Mouse (Mus musculus): ENCODE measurements around the gene Olfr1314. TPM values are rescaled to one million over a fixed set of nuclear protein-coding genes. Genes with fewer than 3 reads are reported as not detected.

Olfr1314 gene
- not detected in 2 replicates for polyA plus RNA-seq (2014; fragmentation: Nextera tagmentation; extraction: Ambion mirVana)

DNA sequence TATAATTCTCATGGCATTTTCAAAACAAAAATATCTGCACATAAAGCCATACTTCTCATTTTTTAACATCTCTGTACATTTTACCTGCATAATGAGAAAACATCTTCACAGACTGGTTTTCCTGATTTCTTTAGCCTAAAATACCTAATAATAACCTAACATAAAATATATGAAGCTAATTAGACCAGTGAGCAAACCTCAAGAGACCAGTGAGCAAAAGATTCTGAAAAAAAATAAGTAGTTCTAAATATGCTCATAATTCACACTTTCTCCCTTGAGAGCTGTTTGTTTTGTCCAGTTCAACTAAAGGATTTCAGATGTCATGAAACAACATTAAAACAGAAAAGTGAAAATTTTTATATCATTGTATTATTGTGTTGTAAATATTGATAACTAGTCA is at the start of gene Olfr1314:
Gene Olfr1314, minus strand, starts transcription at position 101 of the 400 bp plus-strand sequence.
- ATAC-seq (replicated peaks; ENCODE audit: low FRiP score) (no peak), DNase-seq (ENCODE audit: low spot score) (no peak)
- no peak within 1 kb of the TSS for H3K4me2 ChIP-seq
- H3K4me3 ChIP-seq (ENCODE audit: low read depth, low read length): no peak within 1 kb of the TSS
- H3K9me3 ChIP-seq (ENCODE audit: control insufficient read depth, low read length): no peaks in the 10 kb centered on the region
- H3K9ac ChIP-seq (ENCODE audit: low read depth, low read length): no peak within 1 kb of the TSS
- no peaks in the 10 kb centered on the region for H3K4me1 ChIP-seq (replicated peaks; ENCODE audit: control insufficient read depth, insufficient read depth, low read length)
- no peak within 1 kb of the TSS for H3K27ac ChIP-seq (ENCODE audit: low read depth, low read length)
- no peaks in the 10 kb centered on the region for H3K36me3 ChIP-seq (ENCODE audit: control insufficient read depth, insufficient read depth, low read length)
- no peaks in the 10 kb centered on the region for H3K27me3 ChIP-seq (replicated peaks; ENCODE audit: control insufficient read depth, insufficient read depth, low read length)

DNA sequence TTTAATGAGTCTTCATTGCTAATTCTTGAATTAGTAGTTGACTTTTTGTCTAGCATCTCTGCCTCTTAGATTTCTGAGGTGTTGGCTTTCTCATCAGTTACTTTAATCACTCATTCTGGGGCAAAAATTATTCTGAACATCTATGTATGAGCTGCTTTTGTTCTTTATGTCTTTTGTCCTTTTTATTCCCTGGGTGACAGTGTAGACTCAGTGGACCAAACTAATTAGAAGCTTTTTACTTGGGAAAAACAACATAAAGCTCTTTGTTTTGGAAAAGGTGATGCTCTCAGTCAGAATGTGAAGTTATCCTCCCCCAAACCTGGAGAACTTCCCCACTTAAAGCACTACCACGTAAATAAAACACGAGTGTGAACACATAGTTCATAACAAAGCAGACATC is 43.4 kb upstream of the Olfr1314 start, which contains the start of gene Olfr1317:
Gene Olfr1317, plus strand, starts transcription at position 301 of the 400 bp plus-strand sequence.
- Histone ChIP-seq H3K4me2 (no peak within 1 kb of the TSS), H3K9ac (ENCODE audit: low read depth, low read length) (no peak within 1 kb of the TSS), H3K27me3 (replicated peaks; ENCODE audit: control insufficient read depth, insufficient read depth, low read length) (no peaks in the 10 kb centered on the region), H3K4me1 (replicated peaks; ENCODE audit: control insufficient read depth, insufficient read depth, low read length) (no peaks in the 10 kb centered on the region), H3K36me3 (ENCODE audit: control insufficient read depth, insufficient read depth, low read length) (no peaks in the 10 kb centered on the region), H3K27ac (ENCODE audit: low read depth, low read length) (no peak within 1 kb of the TSS), H3K4me3 (ENCODE audit: low read depth, low read length) (no peak within 1 kb of the TSS), H3K9me3 (ENCODE audit: control insufficient read depth, low read length) (no peaks in the 10 kb centered on the region)
- DNase-seq (ENCODE audit: low spot score): no peak
- 65% methylated on average over 2 of the region's 2 CpGs for WGBS
- ATAC-seq (replicated peaks; ENCODE audit: low FRiP score): no peak

DNA sequence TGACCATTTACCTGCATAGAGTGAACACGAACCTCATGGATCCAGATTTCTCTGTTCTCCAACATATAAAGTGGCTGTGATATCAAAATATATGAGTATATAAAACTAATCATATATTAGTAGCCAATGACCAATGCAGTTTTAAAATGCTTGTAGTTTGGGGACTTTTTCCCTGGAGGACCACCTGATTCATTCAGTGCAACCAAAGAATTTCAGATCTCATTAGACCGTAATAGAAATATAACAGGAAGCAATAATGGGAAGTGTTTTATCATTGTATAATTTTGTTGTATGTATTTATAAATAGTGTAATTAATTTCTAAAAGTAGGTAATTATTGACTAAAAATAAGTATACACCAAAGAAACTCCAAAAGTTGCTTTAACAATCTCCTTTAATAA is 38.3 kb upstream of the Olfr1314 start, which contains the start of gene Olfr1316:
Gene Olfr1316, minus strand, starts transcription at position 101 of the 400 bp plus-strand sequence.
- 78% methylated on average over 2 of the region's 2 CpGs for WGBS
- Histone ChIP-seq H3K9ac (ENCODE audit: low read depth, low read length) (no peak within 1 kb of the TSS), H3K27ac (ENCODE audit: low read depth, low read length) (no peak within 1 kb of the TSS), H3K4me1 (replicated peaks; ENCODE audit: control insufficient read depth, insufficient read depth, low read length) (no peaks in the 10 kb centered on the region), H3K4me2 (no peak within 1 kb of the TSS), H3K27me3 (replicated peaks; ENCODE audit: control insufficient read depth, insufficient read depth, low read length) (no peaks in the 10 kb centered on the region), H3K4me3 (ENCODE audit: low read depth, low read length) (no peak within 1 kb of the TSS), H3K9me3 (ENCODE audit: control insufficient read depth, low read length) (no peaks in the 10 kb centered on the region), H3K36me3 (ENCODE audit: control insufficient read depth, insufficient read depth, low read length) (no peaks in the 10 kb centered on the region)
- ATAC-seq (replicated peaks; ENCODE audit: low FRiP score) (no peak), DNase-seq (ENCODE audit: low spot score) (no peak)

DNA sequence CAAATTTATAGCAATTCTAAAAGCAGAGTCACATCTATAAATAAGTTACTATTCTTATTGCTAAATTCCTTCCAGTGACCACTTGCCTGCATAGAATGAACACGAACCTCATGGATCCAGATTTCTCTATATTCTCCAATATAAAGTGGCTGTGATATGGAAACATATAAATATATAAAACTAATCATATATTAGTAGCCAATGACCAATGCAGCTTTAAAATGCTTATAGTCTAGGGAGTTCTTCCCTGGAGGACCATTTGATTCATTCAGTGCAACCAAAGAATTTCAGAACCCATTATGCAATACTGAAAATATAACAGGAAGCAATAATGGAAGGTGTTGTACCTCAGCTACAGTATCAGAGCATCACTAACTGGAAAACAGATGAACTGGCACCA is 18.8 kb upstream of the Olfr1314 start, which contains the start of gene Olfr1315-ps1:
Gene Olfr1315-ps1, minus strand, starts transcription at position 101 of the 400 bp plus-strand sequence.
- no peaks in the 10 kb centered on the region for H3K9me3 ChIP-seq (ENCODE audit: control insufficient read depth, low read length)
- H3K27me3 ChIP-seq (replicated peaks; ENCODE audit: control insufficient read depth, insufficient read depth, low read length): no peaks in the 10 kb centered on the region
- H3K4me3 ChIP-seq (ENCODE audit: low read depth, low read length): no peak within 1 kb of the TSS
- H3K27ac ChIP-seq (ENCODE audit: low read depth, low read length): no peak within 1 kb of the TSS
- H3K4me1 ChIP-seq (replicated peaks; ENCODE audit: control insufficient read depth, insufficient read depth, low read length): no peaks in the 10 kb centered on the region
- DNase-seq (ENCODE audit: low spot score) (no peak), ATAC-seq (replicated peaks; ENCODE audit: low FRiP score) (no peak)
- 65% methylated on average over 1 of the region's 1 CpGs for WGBS
- H3K4me2 ChIP-seq: no peak within 1 kb of the TSS
- H3K9ac ChIP-seq (ENCODE audit: low read depth, low read length): no peak within 1 kb of the TSS
- H3K36me3 ChIP-seq (ENCODE audit: control insufficient read depth, insufficient read depth, low read length): no peaks in the 10 kb centered on the region

DNA sequence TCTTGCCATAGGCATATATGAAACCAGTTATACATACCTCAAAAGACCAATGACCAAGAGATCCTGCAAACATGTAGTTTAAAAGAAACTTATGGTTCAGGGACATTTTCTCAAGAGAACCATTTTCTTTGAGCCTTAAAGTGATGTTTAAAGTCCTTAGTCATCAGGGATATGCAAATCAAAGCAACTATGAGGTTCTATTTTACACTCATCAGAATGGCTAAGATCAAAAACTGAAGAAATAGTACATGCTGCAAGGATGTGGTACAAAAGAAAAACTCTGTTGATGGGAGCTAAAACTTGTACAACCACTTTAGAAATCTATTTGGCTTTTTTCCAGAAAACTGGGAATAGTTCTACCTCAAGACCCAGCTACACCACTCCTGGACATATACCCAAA is 18.8 kb downstream of the Olfr1314 start, which contains the start of gene Olfr1313:
Gene Olfr1313, minus strand, starts transcription at position 101 of the 400 bp plus-strand sequence.
- no peaks in the 10 kb centered on the region for H3K36me3 ChIP-seq (ENCODE audit: control insufficient read depth, insufficient read depth, low read length)
- no peaks in the 10 kb centered on the region for H3K9me3 ChIP-seq (ENCODE audit: control insufficient read depth, low read length)
- no peak for ATAC-seq (replicated peaks; ENCODE audit: low FRiP score)

DNA sequence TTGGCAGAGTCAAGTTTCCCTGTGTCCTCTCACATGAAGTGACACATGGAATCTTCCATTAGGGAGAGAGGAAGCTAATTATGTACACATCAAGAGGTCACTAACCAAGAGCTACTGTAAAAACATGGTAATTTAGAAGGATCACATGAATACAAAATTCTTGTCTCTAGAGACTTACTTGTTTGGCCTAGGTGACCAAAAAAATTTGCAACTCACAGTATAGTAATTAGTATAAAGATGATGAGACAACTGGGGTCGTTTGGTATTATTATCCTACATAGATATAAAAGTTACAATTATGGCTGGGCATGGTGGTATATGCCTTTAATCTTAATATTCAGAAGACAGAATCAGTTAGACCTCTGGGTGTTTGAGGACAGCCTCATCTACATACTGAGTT is 46.4 kb downstream of the Olfr1314 start, which contains the start of gene Olfr1312:
Gene Olfr1312, minus strand, starts transcription at position 101 of the 400 bp plus-strand sequence.
- Histone ChIP-seq H3K27me3 (replicated peaks; ENCODE audit: control insufficient read depth, insufficient read depth, low read length) (no peaks in the 10 kb centered on the region), H3K9ac (ENCODE audit: low read depth, low read length) (no peak within 1 kb of the TSS), H3K4me3 (ENCODE audit: low read depth, low read length) (no peak within 1 kb of the TSS), H3K27ac (ENCODE audit: low read depth, low read length) (no peak within 1 kb of the TSS), H3K4me1 (replicated peaks; ENCODE audit: control insufficient read depth, insufficient read depth, low read length) (no peaks in the 10 kb centered on the region), H3K9me3 (ENCODE audit: control insufficient read depth, low read length) (no peaks in the 10 kb centered on the region), H3K4me2 (no peak within 1 kb of the TSS), H3K36me3 (ENCODE audit: control insufficient read depth, insufficient read depth, low read length) (no peaks in the 10 kb centered on the region)
- WGBS: 26% methylated on average over 1 of the region's 1 CpGs
- ATAC-seq (replicated peaks; ENCODE audit: low FRiP score): no peak
- DNase-seq (ENCODE audit: low spot score): no peak

More for the DNA sequence above, 18.8 kb downstream of the Olfr1314 start, which contains the start of gene Olfr1313:
- H3K4me2 ChIP-seq: no peak within 1 kb of the TSS
- H3K27me3 ChIP-seq (replicated peaks; ENCODE audit: control insufficient read depth, insufficient read depth, low read length): no peaks in the 10 kb centered on the region
- H3K9ac ChIP-seq (ENCODE audit: low read depth, low read length): no peak within 1 kb of the TSS
- H3K27ac ChIP-seq (ENCODE audit: low read depth, low read length): no peak within 1 kb of the TSS
- DNase-seq (ENCODE audit: low spot score): no peak
- H3K4me3 ChIP-seq (ENCODE audit: low read depth, low read length): no peak within 1 kb of the TSS
- no peaks in the 10 kb centered on the region for H3K4me1 ChIP-seq (replicated peaks; ENCODE audit: control insufficient read depth, insufficient read depth, low read length)

Other genes with a start within 250 kb of the Olfr1314 start
- gene Olfr1305, start 219.6 kb downstream of the Olfr1314 start, polyA plus RNA-seq (2014; fragmentation: Nextera tagmentation; extraction: Ambion mirVana): not detected in 2 replicates
- gene Olfr1306, start 180.5 kb downstream of the Olfr1314 start, polyA plus RNA-seq (2014; fragmentation: Nextera tagmentation; extraction: Ambion mirVana): not detected in 2 replicates
- gene Olfr1307, start 147.3 kb downstream of the Olfr1314 start, polyA plus RNA-seq (2014; fragmentation: Nextera tagmentation; extraction: Ambion mirVana): not detected in 2 replicates
- not detected in 2 replicates for gene Olfr1308, start 131.8 kb downstream of the Olfr1314 start, polyA plus RNA-seq (2014; fragmentation: Nextera tagmentation; extraction: Ambion mirVana)
- not detected in 2 replicates for gene Olfr1309, start 106.5 kb downstream of the Olfr1314 start, polyA plus RNA-seq (2014; fragmentation: Nextera tagmentation; extraction: Ambion mirVana)
- not detected in 2 replicates for gene Olfr1310, start 84.1 kb downstream of the Olfr1314 start, polyA plus RNA-seq (2014; fragmentation: Nextera tagmentation; extraction: Ambion mirVana)
- not detected in 2 replicates for gene Olfr1311, start 72.4 kb downstream of the Olfr1314 start, polyA plus RNA-seq (2014; fragmentation: Nextera tagmentation; extraction: Ambion mirVana)
- not detected in 2 replicates for gene Olfr1312, start 46.5 kb downstream of the Olfr1314 start, polyA plus RNA-seq (2014; fragmentation: Nextera tagmentation; extraction: Ambion mirVana)
- gene Olfr1313, start 18.9 kb downstream of the Olfr1314 start, polyA plus RNA-seq (2014; fragmentation: Nextera tagmentation; extraction: Ambion mirVana): not detected in 2 replicates
- gene Olfr1315-ps1, start 18.7 kb upstream of the Olfr1314 start, polyA plus RNA-seq (2014; fragmentation: Nextera tagmentation; extraction: Ambion mirVana): not detected in 2 replicates
- not detected in 2 replicates for gene Olfr1316, start 38.2 kb upstream of the Olfr1314 start, polyA plus RNA-seq (2014; fragmentation: Nextera tagmentation; extraction: Ambion mirVana)
- gene Olfr1317, start 43.5 kb upstream of the Olfr1314 start, polyA plus RNA-seq (2014; fragmentation: Nextera tagmentation; extraction: Ambion mirVana): not detected in 2 replicates
- gene Olfr1318, start 57.4 kb upstream of the Olfr1314 start, polyA plus RNA-seq (2014; fragmentation: Nextera tagmentation; extraction: Ambion mirVana): 0.19 TPM in 1 of 2 replicates, not detected in the other
- 14.6 and 15.0 TPM in 2 replicates for gene Lpcat4, start 142.7 kb upstream of the Olfr1314 start, polyA plus RNA-seq (2014; fragmentation: Nextera tagmentation; extraction: Ambion mirVana)
- not detected in 2 replicates for gene Nutm1, start 162.5 kb upstream of the Olfr1314 start, polyA plus RNA-seq (2014; fragmentation: Nextera tagmentation; extraction: Ambion mirVana)
- gene Nop10, start 165.1 kb upstream of the Olfr1314 start, polyA plus RNA-seq (2014; fragmentation: Nextera tagmentation; extraction: Ambion mirVana): 346 and 364 TPM in 2 replicates
- 12.3 and 12.7 TPM in 2 replicates for gene Slc12a6, start 169.0 kb upstream of the Olfr1314 start, polyA plus RNA-seq (2014; fragmentation: Nextera tagmentation; extraction: Ambion mirVana)
- gene Gm21985, start 169.5 kb upstream of the Olfr1314 start, polyA plus RNA-seq (2014; fragmentation: Nextera tagmentation; extraction: Ambion mirVana): not detected in 2 replicates

All from liver, embryonic 11.5 days (tissue).